Mouse (Mus musculus) urinary bladder, adult 2 months (tissue): ENCODE measurements around the gene Gm16442. TPM values are rescaled to one million over a fixed set of nuclear protein-coding genes. Genes with fewer than 3 reads are reported as not detected.
"Not testable (repeated sequence)": the region's sequence is repeated elsewhere in the genome, so short reads cannot be mapped to it uniquely, and the experiment has no call there.

ENCODE experiments used
- DNase-seq: peaks from one replicate; pipeline ENCODE4 v3.0.0; 2022; ENCODE audit warnings: low spot score
- polyA plus RNA-seq: library from polyadenylated mRNA; depleted of rRNA; stranded (reverse); fragments of >200 nt; gene quantifications from 2 replicates; pipeline ENCODE4 v1.2.3, GENCODE M21; 2012; rRNA removed

Gene Gm16442
- polyA plus RNA-seq, result not detected in 2 replicates

DNA sequence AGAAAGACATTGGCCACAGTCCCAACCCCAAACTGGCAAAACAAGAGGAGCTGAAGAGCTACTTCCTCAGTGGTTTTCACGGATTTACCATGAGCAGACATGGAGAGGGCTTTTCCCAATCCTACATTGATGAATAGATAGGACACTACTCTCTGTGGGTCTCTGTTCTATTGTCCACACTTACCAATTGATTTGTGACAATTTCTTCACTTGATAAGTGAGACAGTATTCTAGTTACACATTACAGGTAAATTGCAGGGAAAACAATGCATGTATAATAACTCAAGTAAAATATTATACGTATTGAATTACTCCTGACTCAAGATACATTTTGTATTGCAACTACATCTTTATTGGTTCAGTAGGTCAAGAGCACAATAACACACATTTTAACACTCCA lies at the start of gene Gm16442:
Gene Gm16442 (minus strand): TSS at position 101 of the 400 bp plus-strand sequence.
- DNase-seq, result not testable (repeated sequence)

GRCm38 (mm10) chr7:20168277-20168676 lies 45.9 kb upstream of the Gm16442 start, which contains the start of gene Vmn1r94:
Vmn1r94 (minus strand) TSS chr7:20168377.
- not testable (repeated sequence) for DNase-seq

- DNase-seq, result not testable (repeated sequence)
Measured at GRCm38 (mm10) chr7:20138988-20139387, 16.6 kb upstream of the Gm16442 start, which contains the start of gene Vmn1r93. Vmn1r93 (minus strand) TSS chr7:20139088.

DNA sequence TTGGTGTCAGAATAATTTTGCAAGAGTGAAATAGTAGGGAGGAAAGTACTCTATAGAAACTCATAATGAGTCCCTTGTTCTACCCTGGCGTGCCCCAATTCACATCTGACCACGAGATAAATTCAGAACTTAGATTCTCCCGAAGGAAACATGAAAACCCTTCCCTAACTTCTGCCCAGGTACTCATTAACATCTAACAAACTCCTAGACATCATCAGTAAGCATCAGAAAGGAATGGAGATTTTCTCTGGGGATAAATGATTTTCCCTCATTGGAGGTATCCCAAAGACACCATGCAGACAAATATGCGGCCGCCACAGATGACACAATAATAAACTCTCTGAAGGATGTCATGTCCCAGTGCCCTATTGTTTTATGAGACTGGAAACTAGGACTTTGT lies 23.0 kb downstream of the Gm16442 start, which contains the start of gene Vmn1r91:
Gene Vmn1r91 (plus strand): TSS at position 301 of the 400 bp plus-strand sequence.
- DNase-seq, result not testable (repeated sequence)

DNA sequence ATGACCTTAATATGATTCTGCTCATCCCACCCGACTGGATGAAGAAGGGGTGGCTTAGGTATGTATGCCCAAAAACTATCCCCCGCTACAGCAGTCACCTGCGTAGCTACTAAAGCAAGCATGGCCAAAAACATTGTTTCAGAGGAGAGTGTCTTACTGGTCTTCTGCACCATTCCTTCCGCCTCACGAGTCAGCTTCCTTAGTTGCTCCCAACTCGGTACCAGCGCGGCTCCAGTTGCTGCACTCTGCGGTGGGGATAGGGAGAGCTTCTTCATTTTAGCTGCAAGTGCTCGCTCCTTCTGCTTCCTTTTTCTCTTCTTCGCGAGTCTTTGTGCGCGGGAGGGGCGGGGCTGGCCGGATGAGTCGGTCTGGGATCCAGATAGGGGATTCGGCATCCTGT lies 44.3 kb downstream of the Gm16442 start:
- not testable (repeated sequence) for DNase-seq

Other genes starting within 250 kb of the Gm16442 start
- gene Ceacam19, start 234.6 kb downstream of the Gm16442 start, polyA plus RNA-seq, result 0.72 and 0.81 TPM in 2 replicates
- gene Pvr, start 201.4 kb downstream of the Gm16442 start, polyA plus RNA-seq, result 15.2 and 16.8 TPM in 2 replicates
- gene Igsf23, start 171.8 kb downstream of the Gm16442 start, polyA plus RNA-seq, result 0.10 and 0.19 TPM in 2 replicates
- not detected in 2 replicates for gene Ceacam20, start 157.2 kb downstream of the Gm16442 start, polyA plus RNA-seq
- gene Nlrp9b, start 131.1 kb downstream of the Gm16442 start, polyA plus RNA-seq, result not detected in 2 replicates
- not detected in 2 replicates for gene Vmn1r91, start 22.9 kb downstream of the Gm16442 start, polyA plus RNA-seq
- gene Vmn1r93, start 16.5 kb upstream of the Gm16442 start, polyA plus RNA-seq, result not detected in 2 replicates
- not detected in 2 replicates for gene Vmn1r94, start 45.8 kb upstream of the Gm16442 start, polyA plus RNA-seq
- not detected in 2 replicates for gene Vmn1r95, start 71.1 kb upstream of the Gm16442 start, polyA plus RNA-seq
- gene Gm6164, start 83.0 kb upstream of the Gm16442 start, polyA plus RNA-seq, result not detected in 2 replicates
- gene Gm4498, start 111.2 kb upstream of the Gm16442 start, polyA plus RNA-seq, result not detected in 2 replicates
- gene Gm5890, start 140.3 kb upstream of the Gm16442 start, polyA plus RNA-seq, result not detected in 2 replicates
- not detected in 2 replicates for gene Gm4133, start 211.5 kb upstream of the Gm16442 start, polyA plus RNA-seq